Mouse (Mus musculus) adrenal gland, postnatal 10 days (tissue): ENCODE results near the gene Tspyl3. TPM values are rescaled to one million over a fixed set of nuclear protein-coding genes. Genes with fewer than 3 reads are reported as not detected.
A peak's percentile ranks its signal among the peaks of the same experiment; 100 is the strongest.
"Not testable (repeated sequence)": the region's sequence is repeated elsewhere in the genome, so short reads cannot be mapped to it uniquely, and the experiment has no call there.

ENCODE experiments used
- DNase-seq: peaks from one replicate; pipeline ENCODE4 v3.0.0; 2021; ENCODE audit warnings: mixed read lengths
- long read RNA-seq, 2 experiments: library from polyadenylated mRNA; stranded (forward); transcript quantifications; one replicate each; pipeline ENCODE4 v2.0.0; 2021
- total RNA-seq, 2 experiments: library from RNA; stranded (reverse); gene quantifications; 2 replicates each; pipeline ENCODE4 v1.2.3; 2021

Tspyl3 gene
- total RNA-seq = 1 to 10 TPM; 4.2 to 5.5 TPM
- long read RNA-seq, experiment 1, transcript Tspyl3-201 (1 exons, 3,072 nt) = major isoform, 7 of 7 reads
- long read RNA-seq, experiment 1, partial matches to known transcripts = 0 of 7 reads
- long read RNA-seq, experiment 1, other reads (novel, unspliced or antisense) = 0 of 7 reads
- long read RNA-seq, experiment 2, transcript Tspyl3-201 (1 exons, 3,072 nt) = major isoform, 5 of 5 reads
- long read RNA-seq, experiment 2, partial matches to known transcripts = 0 of 5 reads
- long read RNA-seq, experiment 2, other reads (novel, unspliced or antisense) = 0 of 5 reads

GRCm38 (mm10) chr2:153224946-153225594 is at the start of gene Tspyl3:
TSS of gene Tspyl3 (minus strand) at chr2:153225441.
- peak; percentile 57 for DNase-seq

DNA sequence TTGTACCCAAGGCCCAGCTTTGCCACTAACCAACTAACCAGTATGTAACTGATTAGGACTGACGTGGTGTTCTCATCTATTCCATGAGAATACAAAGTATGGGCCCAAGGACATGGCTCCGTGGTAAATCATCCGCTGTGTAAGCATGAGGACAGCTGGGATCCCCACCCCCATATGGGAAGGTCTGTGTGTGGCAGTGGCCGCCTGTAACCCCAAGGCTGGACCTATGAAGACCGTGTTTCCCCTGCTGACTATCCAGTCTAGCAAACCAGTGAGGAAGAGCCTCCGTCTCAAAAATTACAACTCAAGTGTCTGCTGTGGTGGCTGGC is 49.6 kb upstream of the Tspyl3 start:
- DNase-seq = peak; percentile 56

- DNase-seq = not testable (repeated sequence)
These were observed 49.1 kb upstream of the Tspyl3 start for GRCm38 (mm10) chr2:153274200-153274918.

DNA sequence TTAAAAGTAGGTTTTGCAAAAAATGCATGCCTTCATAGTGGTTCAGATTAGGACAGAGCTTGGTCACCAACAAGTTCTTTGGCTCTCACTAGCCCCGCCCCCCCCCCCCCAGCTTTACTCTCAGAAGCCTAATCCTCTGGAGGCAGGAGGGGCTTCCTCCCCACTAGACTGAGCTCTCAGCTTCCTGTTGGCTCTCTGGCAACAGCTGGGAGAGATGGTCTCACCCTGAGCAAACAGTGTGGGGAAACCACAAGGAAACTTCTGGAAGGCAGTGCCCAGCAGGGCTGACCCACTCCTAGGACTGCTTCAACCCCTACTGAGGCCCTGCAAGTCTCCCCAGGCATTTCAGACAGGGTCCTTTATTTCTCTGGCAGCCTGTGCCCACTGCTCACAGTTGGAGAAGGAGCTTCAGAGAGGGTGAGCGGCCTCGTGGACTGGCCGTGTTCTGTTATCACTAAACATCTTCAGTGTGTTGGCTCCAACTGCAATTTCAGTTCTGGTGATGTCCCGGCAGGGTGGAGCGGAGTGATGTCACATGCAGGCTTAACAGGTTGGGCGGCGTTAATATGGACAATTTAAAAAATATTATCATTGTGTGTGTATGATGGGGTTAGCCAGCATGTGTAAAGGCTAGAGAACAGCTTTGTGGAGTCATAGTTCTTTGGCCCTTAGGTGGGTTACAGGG is 45.1 kb upstream of the Tspyl3 start:
- not testable (repeated sequence) for DNase-seq

GRCm38 (mm10) chr2:153267331-153267730 is 42.1 kb upstream of the Tspyl3 start:
- no peak for DNase-seq

DNA sequence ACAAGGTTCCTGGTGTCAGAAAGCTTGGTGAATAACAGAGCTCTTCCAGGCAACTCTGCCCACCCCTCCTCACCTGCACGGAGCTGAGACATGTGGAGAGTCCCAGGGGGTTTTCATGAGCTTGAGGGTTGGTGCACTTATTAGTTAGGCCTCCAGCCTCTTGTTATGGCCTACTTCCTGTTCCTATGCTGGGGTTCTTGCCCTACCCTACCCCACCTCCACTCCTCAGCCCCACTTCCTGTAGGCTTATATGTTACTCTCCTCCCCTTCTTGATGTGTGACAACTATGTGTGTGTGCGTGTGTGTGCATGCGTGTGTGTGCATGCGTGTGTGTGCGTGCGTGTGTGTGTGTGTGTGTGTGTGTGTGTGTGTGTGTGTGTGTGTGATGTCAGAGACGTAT is 37.8 kb upstream of the Tspyl3 start:
- no peak for DNase-seq

DNA sequence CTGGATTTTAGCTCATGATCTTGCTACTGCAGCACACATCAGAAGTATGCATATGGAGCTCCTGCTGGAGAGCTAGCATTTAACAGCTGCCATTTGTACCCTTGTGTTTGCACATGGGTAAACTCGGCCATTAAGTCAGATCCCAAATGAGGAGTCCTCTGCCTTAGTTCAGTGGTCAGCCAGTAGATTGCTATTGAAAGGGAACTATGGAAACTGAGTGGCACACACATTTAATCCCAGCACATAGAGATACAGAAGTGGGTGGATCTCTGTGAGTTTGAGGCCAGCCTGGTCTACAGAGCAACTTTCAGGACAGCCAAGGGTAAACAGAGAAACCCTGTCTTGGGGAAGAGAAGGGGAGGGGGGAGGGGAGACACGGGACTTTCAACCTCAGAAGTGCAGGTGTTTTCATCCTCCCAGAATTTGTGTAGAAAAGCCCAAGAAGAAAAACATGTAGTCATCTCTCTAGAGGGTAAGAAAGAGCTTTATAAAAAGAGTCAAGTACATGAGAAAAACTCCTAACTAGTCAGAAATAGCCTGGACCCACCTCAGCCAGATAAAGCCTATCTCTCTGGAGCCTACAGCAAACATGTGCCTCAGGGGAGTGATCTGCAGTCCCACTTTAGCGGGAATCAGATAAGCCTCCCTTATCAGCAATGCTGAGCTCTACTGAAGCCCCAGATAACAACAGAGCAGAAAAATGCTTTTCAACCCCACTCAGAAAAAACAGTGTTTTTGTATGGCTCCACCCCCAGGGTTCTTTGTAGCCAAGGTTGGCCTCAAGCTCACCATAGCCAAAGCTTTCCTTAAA is 34.8 kb upstream of the Tspyl3 start:
- no peak for DNase-seq

GRCm38 (mm10) chr2:153259030-153259863 is 34.0 kb upstream of the Tspyl3 start:
- DNase-seq = no peak

GRCm38 (mm10) chr2:153256604-153257003 is 31.4 kb upstream of the Tspyl3 start:
- DNase-seq = no peak

- DNase-seq = no peak
These were observed 24.5 kb upstream of the Tspyl3 start for GRCm38 (mm10) chr2:153249751-153250150.

GRCm38 (mm10) chr2:153242156-153242555 is 16.9 kb upstream of the Tspyl3 start:
- DNase-seq = no peak

- peak; percentile 94 for DNase-seq
These were observed 16.2 kb upstream of the Tspyl3 start, which contains the start of the genes Plagl2 and Pofut1 for GRCm38 (mm10) chr2:153241250-153242014. TSS of gene Plagl2 (minus strand) at chr2:153241426. TSS of gene Pofut1 (plus strand) at chr2:153241533.

GRCm38 (mm10) chr2:153240701-153241235 is 15.5 kb upstream of the Tspyl3 start:
- peak; percentile 52 for DNase-seq

DNA sequence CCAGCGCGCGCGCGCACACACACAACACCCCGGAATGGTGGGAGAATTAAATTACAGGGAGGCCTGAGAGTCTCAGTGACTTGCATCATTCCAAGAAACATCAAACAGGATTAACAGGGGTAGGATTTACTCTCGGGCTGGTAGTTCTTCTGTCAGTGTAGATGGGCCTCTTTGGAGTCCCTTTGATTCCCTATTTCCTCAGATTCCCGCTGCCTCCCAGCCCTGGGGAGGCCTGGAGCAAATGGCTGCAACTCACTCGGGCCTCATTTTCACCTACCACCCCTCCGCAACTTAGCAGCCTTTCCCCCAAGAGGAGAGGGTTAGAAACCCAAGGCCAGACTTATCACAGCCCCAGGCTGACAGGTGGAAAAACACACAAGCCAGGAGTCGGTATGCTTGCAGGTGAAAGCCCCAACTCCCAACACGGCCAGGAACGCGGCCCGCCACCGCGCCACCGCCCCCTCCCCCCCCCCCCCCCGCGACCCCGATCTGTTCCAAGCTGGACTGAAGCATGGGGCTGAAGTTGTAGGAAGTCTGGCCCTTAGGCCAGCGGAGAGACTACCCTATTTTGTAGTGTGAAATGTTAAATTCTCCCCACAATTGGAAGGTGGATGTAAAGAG is 14.7 kb upstream of the Tspyl3 start:
- DNase-seq = peak; percentile 51

DNA sequence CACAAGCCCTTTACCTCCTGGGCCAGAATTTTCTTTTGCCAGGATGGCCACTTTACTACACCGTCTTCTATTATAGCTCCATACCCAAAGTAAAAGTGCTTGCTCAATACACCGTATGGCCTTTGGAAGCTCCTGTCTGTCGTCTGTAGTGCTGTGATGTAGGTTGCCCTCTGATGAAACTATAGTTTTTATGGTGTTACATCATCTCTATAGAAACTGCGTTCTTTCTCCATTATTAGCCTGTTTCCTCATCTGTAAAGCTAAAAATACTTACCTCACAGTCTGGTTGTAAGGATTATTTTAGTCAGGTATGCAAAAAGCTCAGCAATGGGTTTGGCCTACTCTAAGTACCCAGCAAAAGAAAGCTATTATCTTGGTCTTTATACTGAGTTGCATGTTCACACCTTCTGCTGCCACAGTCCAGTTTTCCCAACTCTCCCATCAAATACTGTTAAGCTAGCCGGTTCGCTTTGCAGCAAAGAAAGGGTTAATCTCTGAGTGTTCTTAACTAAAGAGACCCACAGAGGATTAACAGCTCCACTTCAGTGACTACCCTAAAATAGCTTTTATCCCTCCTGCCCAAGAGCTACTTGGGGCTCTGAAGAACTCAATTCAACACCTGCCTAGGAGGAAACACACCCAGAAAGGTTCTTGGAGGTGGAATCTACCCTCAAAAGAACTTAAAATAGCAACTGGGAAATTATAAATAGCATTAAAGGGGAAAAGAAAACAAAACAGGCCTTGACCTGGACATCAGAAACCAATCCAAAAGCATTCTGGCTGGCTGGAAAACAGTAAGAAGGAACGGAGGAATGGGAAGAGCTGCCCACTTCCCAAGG is 14.0 kb upstream of the Tspyl3 start:
- DNase-seq = no peak

GRCm38 (mm10) chr2:153238406-153238805 is 13.2 kb upstream of the Tspyl3 start:
- DNase-seq = peak; percentile 39

DNA sequence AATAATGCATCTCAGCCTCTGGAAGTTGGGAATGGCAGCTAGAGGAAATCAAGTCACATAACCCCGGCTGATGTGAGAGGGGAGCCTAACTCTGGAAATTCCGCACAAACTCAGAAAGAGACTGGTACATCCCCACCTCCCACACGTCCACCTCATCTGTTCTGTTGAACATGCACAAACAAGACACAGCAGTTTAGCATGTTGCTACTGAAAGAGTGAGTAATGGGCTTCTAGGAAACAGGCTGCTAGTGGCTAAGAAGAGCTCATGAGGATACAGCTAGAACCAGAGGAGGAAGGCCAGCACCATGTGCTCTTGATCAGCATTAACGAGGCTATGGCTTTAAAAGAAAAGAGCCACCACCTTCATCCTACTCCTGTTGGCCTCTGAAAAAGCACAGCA is 12.7 kb upstream of the Tspyl3 start:
- DNase-seq = no peak

- no peak for DNase-seq
These were observed 12.0 kb upstream of the Tspyl3 start for GRCm38 (mm10) chr2:153237193-153237592.
